Mouse (Mus musculus) MEL (cell line): Measurements from ENCODE around the gene Brd3os. TPM values are rescaled to one million over a fixed set of nuclear protein-coding genes. Genes with fewer than 3 reads are reported as not detected.

Experiments used
- DNase-seq: peaks from one replicate; pipeline ENCODE4 v3.0.0; 2011; ENCODE audit warnings: low read depth, low spot score
- H3K27ac ChIP-seq: 2 replicates; pipeline ENCODE4 v1.5.1; 2012; ENCODE audit warnings: low read depth, mild to moderate bottlenecking, control low read depth, low read length, moderate library complexity; ENCODE audit not compliant: control insufficient read depth
- H3K27me3 ChIP-seq, 2 experiments: fragments of 150-350 bp in 1 of 2; sonication (generic) in 1 of 2; 2 replicates each; pipeline ENCODE4 v1.6.1; 2012; ENCODE audit warnings: low read length in 2 of 2, mild to moderate bottlenecking in 2 of 2, improper control_type of control experiment in 1 of 2, moderate library complexity in 1 of 2; ENCODE audit not compliant: insufficient read depth in 2 of 2, control insufficient read depth in 1 of 2
- H3K36me3 ChIP-seq, 2 experiments: 2 replicates each; pipeline ENCODE4 v1.6.1; 2012 to 2014; ENCODE audit warnings: low read length in 2 of 2, improper control_type of control experiment in 1 of 2, inconsistent platforms in 1 of 2, mild to moderate bottlenecking in 1 of 2; ENCODE audit not compliant: insufficient read depth in 2 of 2, control insufficient read depth in 1 of 2
- H3K4me1 ChIP-seq, 2 experiments: fragments of 150-350 bp in 1 of 2; sonication (generic) in 1 of 2; 2 replicates each; pipeline ENCODE4 v1.6.1; 2012; ENCODE audit warnings: low read length in 2 of 2, improper control_type of control experiment in 1 of 2, mild to moderate bottlenecking in 1 of 2; ENCODE audit not compliant: insufficient read depth in 2 of 2, control insufficient read depth in 1 of 2
- H3K4me3 ChIP-seq, 2 experiments: fragments of 150-350 bp in 1 of 2; sonication (generic) in 1 of 2; 2 replicates each; pipeline ENCODE4 v1.5.1; 2012; ENCODE audit warnings: low read depth in 2 of 2, low read length in 2 of 2, mild to moderate bottlenecking in 2 of 2, moderate library complexity in 2 of 2, control low read depth in 1 of 2, improper control_type of control experiment in 1 of 2; ENCODE audit not compliant: control insufficient read depth in 1 of 2, insufficient read depth in 1 of 2
- H3K79me2 ChIP-seq: 2 replicates; pipeline ENCODE4 v1.6.1; 2012; ENCODE audit warnings: mild to moderate bottlenecking, low read length, moderate library complexity; ENCODE audit not compliant: control insufficient read depth, poor library complexity, insufficient read depth
- H3K9ac ChIP-seq: 2 replicates; pipeline ENCODE4 v1.6.1; 2012; ENCODE audit warnings: low read depth, mild to moderate bottlenecking, control low read depth, low read length, moderate library complexity; ENCODE audit not compliant: control insufficient read depth, poor library complexity, severe bottlenecking
- H3K9me3 ChIP-seq: fragments of 150-350 bp; sonication (generic); replicated peaks from 2 replicates; pipeline ENCODE4 v1.6.1; 2012; ENCODE audit warnings: mild to moderate bottlenecking, low read length, improper control_type of control experiment, moderate library complexity; ENCODE audit not compliant: insufficient read depth
- CHD1 ChIP-seq: IDR thresholded peaks from 2 replicates; pipeline ENCODE4 v1.6.1; 2012; ENCODE audit warnings: low read depth, mild to moderate bottlenecking, inconsistent platforms, low read length, improper control_type of control experiment
- CHD2 ChIP-seq: IDR thresholded peaks from 2 replicates; pipeline ENCODE4 v1.6.1; 2011; ENCODE audit warnings: low read length, improper control_type of control experiment
- ELF1 ChIP-seq: IDR thresholded peaks from 2 replicates; pipeline ENCODE4 v1.6.1; 2014; ENCODE audit warnings: low read depth, mild to moderate bottlenecking, inconsistent platforms, low read length, improper control_type of control experiment, moderate library complexity
- EP300 ChIP-seq, 2 experiments: IDR thresholded peaks; 2 replicates each; pipeline ENCODE4 v1.6.1; 2011; ENCODE audit warnings: improper control_type of control experiment in 2 of 2, low read length in 2 of 2, low read depth in 1 of 2, mild to moderate bottlenecking in 1 of 2
- ETS1 ChIP-seq: IDR thresholded peaks from 2 replicates; pipeline ENCODE4 v1.6.1; 2012; ENCODE audit warnings: low read depth, mild to moderate bottlenecking, inconsistent platforms, low read length, improper control_type of control experiment, moderate library complexity
- HCFC1 ChIP-seq: IDR thresholded peaks from 2 replicates; pipeline ENCODE4 v1.6.1; 2012; ENCODE audit warnings: low read depth, mild to moderate bottlenecking, inconsistent platforms, low read length, improper control_type of control experiment, moderate library complexity
- JUND ChIP-seq: IDR thresholded peaks from 2 replicates; pipeline ENCODE4 v1.6.1; 2011; ENCODE audit warnings: low read depth, mild to moderate bottlenecking, improper control_type of control experiment, low read length
- KAT2A ChIP-seq: conservative IDR thresholded peaks from 2 replicates; pipeline ENCODE4 v1.6.1; 2012; ENCODE audit warnings: low read depth, low read length, improper control_type of control experiment, inconsistent platforms
- MAX ChIP-seq: IDR thresholded peaks from 2 replicates; pipeline ENCODE4 v1.6.1; 2011; ENCODE audit warnings: low read length, improper control_type of control experiment
- MXI1 ChIP-seq: IDR thresholded peaks from 2 replicates; pipeline ENCODE4 v1.6.1; 2011; ENCODE audit warnings: mild to moderate bottlenecking, low read depth, low read length, improper control_type of control experiment
- NELFE ChIP-seq: IDR thresholded peaks from 2 replicates; pipeline ENCODE4 v1.6.1; 2011; ENCODE audit warnings: low read depth, low read length, improper control_type of control experiment
- POLR2A ChIP-seq, 2 experiments: IDR thresholded peaks; 2 replicates each; pipeline ENCODE4 v1.6.1; 2011 to 2012; ENCODE audit warnings: low read length in 2 of 2, mild to moderate bottlenecking in 2 of 2, control low read depth in 1 of 2, improper control_type of control experiment in 1 of 2, low read depth in 1 of 2, moderate library complexity in 1 of 2; ENCODE audit not compliant: control insufficient read depth in 1 of 2, insufficient read depth in 1 of 2, poor library complexity in 1 of 2
- TAL1 ChIP-seq: IDR thresholded peaks from 2 replicates; pipeline ENCODE4 v1.6.1; 2012; ENCODE audit warnings: mild to moderate bottlenecking, inconsistent platforms, low read length, moderate library complexity, mixed read lengths
- TBP ChIP-seq: IDR thresholded peaks from 2 replicates; pipeline ENCODE4 v1.8.0; 2011; ENCODE audit warnings: low read depth, low read length, improper control_type of control experiment
- TCF12 ChIP-seq: IDR thresholded peaks from 2 replicates; pipeline ENCODE4 v1.6.1; 2014; ENCODE audit warnings: low read depth, mild to moderate bottlenecking, inconsistent platforms, low read length, improper control_type of control experiment, moderate library complexity
- USF2 ChIP-seq, 2 experiments: IDR thresholded peaks; 2 replicates each; pipeline ENCODE4 v1.6.1; 2011 to 2012; ENCODE audit warnings: improper control_type of control experiment in 2 of 2, low read length in 2 of 2, borderline replicate concordance in 1 of 2, inconsistent platforms in 1 of 2, low read depth in 1 of 2, mild to moderate bottlenecking in 1 of 2; ENCODE audit not compliant: insufficient read depth in 1 of 2
- ZC3H11A ChIP-seq: IDR thresholded peaks from 2 replicates; pipeline ENCODE4 v1.6.1; 2012; ENCODE audit warnings: low read depth, mild to moderate bottlenecking, inconsistent platforms, low read length, improper control_type of control experiment
- ZKSCAN1 ChIP-seq: IDR thresholded peaks from 2 replicates; pipeline ENCODE4 v1.6.1; 2012; ENCODE audit warnings: low read depth, mild to moderate bottlenecking, inconsistent platforms, low read length, improper control_type of control experiment, moderate library complexity
- ZNF384 ChIP-seq: IDR thresholded peaks from 2 replicates; pipeline ENCODE4 v1.6.1; 2012; ENCODE audit warnings: low read depth, mild to moderate bottlenecking, inconsistent platforms, low read length, improper control_type of control experiment
- polyA plus RNA-seq, 2 experiments: library from polyadenylated mRNA; stranded (reverse) in 1 of 2; unstranded in 1 of 2; fragments of >175 nt in 1 of 2; fragments of >200 nt in 1 of 2; gene quantifications; 2 replicates each; pipeline versions ENCODE4 v1.2.1 to v1.2.4; 2012; ENCODE audit warnings: low replicate concordance in 2 of 2, low read depth in 1 of 2; ENCODE audit not compliant: insufficient read length in 2 of 2, insufficient read depth in 1 of 2, missing spikeins in 1 of 2
- total RNA-seq: library from RNA; depleted of rRNA; stranded (reverse); fragments of 300-350 nt; gene quantifications from 2 replicates; pipeline ENCODE4 v1.2.3, GENCODE M21; 2012

The Brd3os gene
- total and polyA plus RNA-seq, 3 experiments = 0.31 to 2.9 TPM; not detected in 1

- no peaks in the 10 kb centered on the region for H3K9me3 ChIP-seq
- H3K4me3 ChIP-seq = no peak overlapping the region
- no peaks in the 10 kb centered on the region for H3K79me2 ChIP-seq
- H3K27me3 ChIP-seq = no peaks in the 10 kb centered on the region
- DNase-seq = peak; percentile 51
- no peak for TF ChIP-seq NELFE
- TF ChIP-seq ETS1 = 0 out of 2 replicates have a peak, but pooled peaks have one; percentile 23
- no peak for TF ChIP-seq MXI1
- no peak for TF ChIP-seq CHD2
- no peak for TF ChIP-seq MAX
- TF ChIP-seq ZKSCAN1 = no peak
- peak; percentile 86 for TF ChIP-seq ZNF384
- no peak overlapping the region for H3K27ac ChIP-seq
- H3K9ac ChIP-seq = no peak overlapping the region
- H3K36me3 ChIP-seq = no peaks in the 10 kb centered on the region
- H3K4me1 ChIP-seq = peaks cover 0 to 7% of the 10 kb centered on the region in 2 experiments; a peak in 3 of 4 replicates
Observed at GRCm38 (mm10) chr2:27411688-27412174, 30.4 kb upstream of the Brd3os start.

DNA sequence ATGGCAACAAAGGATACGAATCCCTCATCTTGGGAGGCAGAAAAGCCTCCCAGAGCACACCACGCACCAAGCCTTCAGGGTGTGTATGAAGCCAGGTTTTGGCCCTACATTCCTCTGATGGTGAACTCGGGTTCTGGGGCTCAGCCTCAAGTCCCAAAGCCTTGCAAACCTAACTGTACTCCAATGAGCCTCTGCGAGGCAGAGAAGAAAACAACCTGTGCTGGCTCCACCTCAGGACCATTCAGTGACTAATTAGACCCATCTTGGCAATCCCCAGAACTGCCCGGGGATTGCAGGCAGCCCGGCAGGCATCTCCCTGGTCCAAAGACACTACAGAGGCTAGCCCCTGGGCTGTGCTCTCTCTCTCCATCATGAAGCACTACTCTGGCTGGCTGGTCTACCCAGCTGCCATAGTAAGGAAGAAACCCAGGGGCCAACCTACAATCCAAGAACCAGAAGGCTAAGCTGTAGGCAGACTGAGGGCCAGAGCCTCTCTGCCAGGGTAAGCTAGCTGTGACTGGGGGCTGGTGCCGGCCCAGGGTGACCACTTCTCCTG, 29.8 kb upstream of the Brd3os start:
- Histone ChIP-seq H3K36me3 (no peaks in the 10 kb centered on the region), H3K4me3 (no peak overlapping the region), H3K27me3 (no peaks in the 10 kb centered on the region), H3K79me2 (no peaks in the 10 kb centered on the region), H3K4me1 (peaks cover 0 to 7% of the 10 kb centered on the region in 2 experiments; a peak in 3 of 4 replicates), H3K27ac (no peak overlapping the region), H3K9me3 (no peaks in the 10 kb centered on the region)
- DNase-seq = no peak
- TF ChIP-seq KAT2A (no peak), TCF12 (no peak), USF2 (IDR thresholded peaks at IDR 0.05; ENCODE audit: borderline replicate concordance in 1 of 2, insufficient read depth in 1 of 2, low read depth in 1 of 2, low read length in 2 of 2) (no peak), POLR2A (IDR thresholded peaks at IDR 0.05; ENCODE audit: control insufficient read depth in 1 of 2, insufficient read depth in 1 of 2, low read depth in 1 of 2, low read length in 2 of 2, poor library complexity in 1 of 2) (no peak), EP300 (IDR thresholded peaks at IDR 0.05; ENCODE audit: low read depth in 1 of 2, low read length in 2 of 2) (no peak)
- TF ChIP-seq, all 39 proteins: peak for 0
- no peak overlapping the region for H3K9ac ChIP-seq

DNA sequence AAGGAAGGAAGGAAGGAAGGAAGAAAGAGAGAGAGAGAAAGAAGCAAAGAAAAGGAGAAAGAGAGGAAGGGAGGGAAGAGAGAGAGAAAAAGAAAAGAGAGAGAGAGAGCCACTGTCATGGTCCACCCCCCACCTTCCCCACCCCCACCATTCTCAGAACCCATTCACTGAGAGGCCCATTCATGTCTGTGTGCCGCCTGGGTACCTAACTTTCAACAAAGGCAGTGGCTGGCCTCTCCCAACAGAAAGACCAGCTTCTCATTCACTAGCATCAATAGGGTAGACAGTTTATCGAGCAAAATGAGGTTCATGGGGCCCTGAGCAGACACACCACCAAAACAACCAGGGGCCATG, 28.6 kb upstream of the Brd3os start:
- Histone ChIP-seq H3K4me1 (peaks cover 5 to 17% of the 10 kb centered on the region in 2 experiments), H3K4me3 (no peak overlapping the region), H3K9me3 (no peaks in the 10 kb centered on the region), H3K9ac (no peak overlapping the region), H3K79me2 (no peaks in the 10 kb centered on the region), H3K27me3 (no peaks in the 10 kb centered on the region), H3K36me3 (no peaks in the 10 kb centered on the region; a peak in 1 of 4 replicates), H3K27ac (no peak overlapping the region)
- no peak for TF ChIP-seq ELF1
- no peak for TF ChIP-seq TBP
- no peak for TF ChIP-seq POLR2A (IDR thresholded peaks at IDR 0.05; ENCODE audit: control insufficient read depth in 1 of 2, insufficient read depth in 1 of 2, low read depth in 1 of 2, low read length in 2 of 2, poor library complexity in 1 of 2)
- TF ChIP-seq JUND = no peak
- TF ChIP-seq CHD1 = no peak
- no peak for TF ChIP-seq ZC3H11A
- TF ChIP-seq HCFC1 = no peak
- no peak for TF ChIP-seq TCF12
- TF ChIP-seq TAL1 = no peak
- DNase-seq = no peak
